Comparison of ENCODE assay signal across 8 mouse cellular contexts in the genomic region with DNA sequence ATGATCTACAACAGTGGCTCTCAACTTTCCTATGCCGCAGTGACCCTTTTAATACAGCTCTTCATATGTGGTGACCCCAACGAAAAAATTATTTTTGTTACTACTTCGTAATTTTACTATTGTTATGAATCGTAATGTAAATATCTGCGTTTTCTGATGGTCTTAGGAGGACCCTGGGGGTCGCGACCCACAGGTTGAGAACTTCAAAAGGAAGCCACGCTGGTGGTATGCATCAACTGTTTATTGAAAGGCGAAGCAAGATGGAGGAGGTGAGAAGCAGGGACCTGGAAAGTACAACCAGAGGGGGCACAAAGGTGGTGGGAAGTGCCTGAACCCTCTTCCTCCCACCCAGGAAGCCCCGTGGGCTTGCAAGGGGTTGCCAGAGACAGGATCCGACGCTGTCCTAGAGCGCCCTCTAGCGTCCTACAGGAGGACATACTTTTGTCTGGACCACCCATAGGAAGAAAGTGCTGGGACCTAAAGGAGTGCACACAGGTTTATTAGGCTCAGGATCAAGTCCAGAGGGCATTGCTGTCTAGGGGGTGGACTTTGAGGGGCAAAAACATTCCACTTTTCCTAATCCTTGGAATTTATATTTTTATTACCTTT. TPM values are rescaled to one million over a fixed set of nuclear protein-coding genes. Genes with fewer than 3 reads are reported as not detected.
DNase-seq lines count a peak whose midpoint lies in the region; ATAC-seq and TF ChIP-seq lines count a peak whose summit lies in the region.

No protein-coding gene starts in this region.

- H3K27ac ChIP-seq in bone marrow macrophage, adult 2 months (ENCODE audit: insufficient read depth, low read depth, low read length) = no peak overlapping the region
- H3K27ac ChIP-seq in hindbrain, embryonic 14.5 days = no peak overlapping the region
- H3K27ac ChIP-seq in liver, embryonic 11.5 days (ENCODE audit: low read depth, low read length) = no peak overlapping the region
- H3K27ac ChIP-seq in neural tube, embryonic 12.5 days = no peak overlapping the region

- no peak for TF ChIP-seq POLR2A in bone marrow macrophage, adult 2 months (IDR thresholded peaks at IDR 0.05; ENCODE audit: borderline replicate concordance, low read depth, low read length)

- 29% methylated on average over 14 of the region's 14 CpGs for WGBS in hindbrain, embryonic 14.5 days
- WGBS in liver, embryonic 11.5 days = 27% methylated on average over 14 of the region's 14 CpGs
- 30% methylated on average over 14 of the region's 14 CpGs for WGBS in neural tube, embryonic 12.5 days

- peaks cover 2% of the 10 kb centered on the region; the same call in 1 of the 2 replicates for H3K4me1 ChIP-seq in bone marrow macrophage, adult 2 months (ENCODE audit: control insufficient read depth, insufficient read depth, low read length)
- H3K4me1 ChIP-seq in hindbrain, embryonic 14.5 days (replicated peaks; ENCODE audit: control insufficient read depth, insufficient read depth, low read length) = no peaks in the 10 kb centered on the region
- H3K4me1 ChIP-seq in liver, embryonic 11.5 days (replicated peaks; ENCODE audit: control insufficient read depth, insufficient read depth, low read length) = peaks cover under 1% of the 10 kb centered on the region; the same call in 1 of the 2 replicates
- no peaks in the 10 kb centered on the region for H3K4me1 ChIP-seq in neural tube, embryonic 12.5 days

- no peak overlapping the region for H3K9ac ChIP-seq in hindbrain, embryonic 14.5 days
- H3K9ac ChIP-seq in liver, embryonic 11.5 days (ENCODE audit: low read depth, low read length) = no peak overlapping the region
- no peak overlapping the region for H3K9ac ChIP-seq in neural tube, embryonic 12.5 days

- H3K9me3 ChIP-seq in hindbrain, embryonic 14.5 days (ENCODE audit: control insufficient read depth, low read length) = no peaks in the 10 kb centered on the region
- no peaks in the 10 kb centered on the region for H3K9me3 ChIP-seq in liver, embryonic 11.5 days (ENCODE audit: control insufficient read depth, low read length)
- H3K9me3 ChIP-seq in neural tube, embryonic 12.5 days = no peaks in the 10 kb centered on the region

- H3K4me2 ChIP-seq in hindbrain, embryonic 14.5 days (replicated peaks) = no peak overlapping the region
- 0 out of 2 replicates have a peak overlapping the region, but pooled peaks have one; percentile 28 for H3K4me2 ChIP-seq in liver, embryonic 11.5 days
- no peak overlapping the region for H3K4me2 ChIP-seq in neural tube, embryonic 12.5 days (replicated peaks)

- no peaks in the 10 kb centered on the region for H3K27me3 ChIP-seq in hindbrain, embryonic 14.5 days (ENCODE audit: control insufficient read depth, insufficient read depth, low read length)
- no peaks in the 10 kb centered on the region; the same call in 1 of the 2 replicates for H3K27me3 ChIP-seq in liver, embryonic 11.5 days (replicated peaks; ENCODE audit: control insufficient read depth, insufficient read depth, low read length)
- peaks cover 3% of the 10 kb centered on the region; the same call in 1 of the 2 replicates for H3K27me3 ChIP-seq in neural tube, embryonic 12.5 days (replicated peaks)

- no peaks in the 10 kb centered on the region for H3K36me3 ChIP-seq in hindbrain, embryonic 14.5 days (replicated peaks; ENCODE audit: control insufficient read depth, insufficient read depth)
- no peaks in the 10 kb centered on the region for H3K36me3 ChIP-seq in liver, embryonic 11.5 days (ENCODE audit: control insufficient read depth, insufficient read depth, low read length)
- no peaks in the 10 kb centered on the region for H3K36me3 ChIP-seq in neural tube, embryonic 12.5 days

- DNase-seq in ovary, postnatal 36 days (ENCODE audit: low spot score) = peak; percentile 43
- DNase-seq in ovary, postnatal 10 days (ENCODE audit: low spot score) = no peak
- DNase-seq in hindbrain, embryonic 14.5 days (ENCODE audit: low spot score) = peak; percentile 73
- DNase-seq in liver, embryonic 11.5 days (ENCODE audit: low spot score) = peak; percentile 45
- DNase-seq in thymus, postnatal 36 days = peak; percentile 63 to 67

- ATAC-seq in erythroblast, adult 5-6 weeks (replicated peaks; ENCODE audit: low FRiP score, poor library complexity, severe bottlenecking) = peak; percentile 42; the same call in 1 of the 2 replicates
- ATAC-seq in hindbrain, embryonic 14.5 days (ENCODE audit: low FRiP score) = peak; percentile 32; the same call in 1 of the 2 replicates
- no peak for ATAC-seq in liver, embryonic 11.5 days (replicated peaks; ENCODE audit: low FRiP score)
- peak; percentile 35; the same call in 1 of the 2 replicates for ATAC-seq in neural tube, embryonic 12.5 days (ENCODE audit: low FRiP score, low read depth)

- no peak overlapping the region for H3K4me3 ChIP-seq in bone marrow macrophage, adult 2 months (ENCODE audit: insufficient read depth, low read length)
- H3K4me3 ChIP-seq in hindbrain, embryonic 14.5 days (replicated peaks; ENCODE audit: low read length) = no peak overlapping the region
- no peak overlapping the region for H3K4me3 ChIP-seq in liver, embryonic 11.5 days (ENCODE audit: low read depth, low read length)
- H3K4me3 ChIP-seq in neural tube, embryonic 12.5 days = no peak overlapping the region

- TF ChIP-seq CTCF in bone marrow macrophage, adult 2 months (IDR thresholded peaks at IDR 0.05; ENCODE audit: low read depth, low read length) = peak; percentile 93

RNA-seq across cellular contexts. Expression of a gene that starts 7.8 kb away (rescaled TPM):
- polyA plus RNA-seq in bone marrow macrophage, adult 2 months (2012; ENCODE audit: insufficient read depth, insufficient read length, missing spikeins) = not detected in 2 replicates
- not detected in 2 replicates for total RNA-seq in erythroblast, adult 5-6 weeks (2015; ENCODE audit: low replicate concordance)
- total RNA-seq in erythroblast, adult 5-6 weeks (2017; ENCODE audit: low replicate concordance) = not detected in 2 replicates
- 48.0 and 56.9 TPM in 2 replicates for polyA plus RNA-seq in hindbrain, embryonic 14.5 days (2014; fragmentation: Nextera tagmentation; extraction: Ambion mirVana)
- polyA plus RNA-seq in liver, embryonic 11.5 days (2014; fragmentation: Nextera tagmentation; extraction: Ambion mirVana) = 0.45 and 0.49 TPM in 2 replicates
- 14.7 and 16.5 TPM in 2 replicates for polyA plus RNA-seq in neural tube, embryonic 12.5 days (2016; fragmentation: Nextera tagmentation; extraction: Ambion mirVana)

RNA-seq across cellular contexts. Expression of a gene that starts 24.8 kb away (rescaled TPM):
- polyA plus RNA-seq in bone marrow macrophage, adult 2 months (2012; ENCODE audit: insufficient read depth, insufficient read length, missing spikeins) = 1.5 and 1.9 TPM in 2 replicates
- total RNA-seq in erythroblast, adult 5-6 weeks (2015; ENCODE audit: low replicate concordance) = 1.0 TPM in 1 of 2 replicates, not detected in the other
- 0.26 and 0.98 TPM in 2 replicates for total RNA-seq in erythroblast, adult 5-6 weeks (2017; ENCODE audit: low replicate concordance)
- 0.95 and 1.0 TPM in 2 replicates for polyA plus RNA-seq in hindbrain, embryonic 14.5 days (2014; fragmentation: Nextera tagmentation; extraction: Ambion mirVana)
- 13.9 and 18.1 TPM in 2 replicates for polyA plus RNA-seq in liver, embryonic 11.5 days (2014; fragmentation: Nextera tagmentation; extraction: Ambion mirVana)
- 2.3 and 2.4 TPM in 2 replicates for polyA plus RNA-seq in neural tube, embryonic 12.5 days (2016; fragmentation: Nextera tagmentation; extraction: Ambion mirVana)

RNA-seq across cellular contexts. Expression of a gene that starts 29.2 kb away (rescaled TPM):
- 0.44 and 0.51 TPM in 2 replicates for polyA plus RNA-seq in bone marrow macrophage, adult 2 months (2012; ENCODE audit: insufficient read depth, insufficient read length, missing spikeins)
- 2.3 and 2.5 TPM in 2 replicates for total RNA-seq in erythroblast, adult 5-6 weeks (2015; ENCODE audit: low replicate concordance)
- 0.42 and 1.2 TPM in 2 replicates for total RNA-seq in erythroblast, adult 5-6 weeks (2017; ENCODE audit: low replicate concordance)
- 18.8 and 19.5 TPM in 2 replicates for polyA plus RNA-seq in hindbrain, embryonic 14.5 days (2014; fragmentation: Nextera tagmentation; extraction: Ambion mirVana)
- 8.5 and 9.8 TPM in 2 replicates for polyA plus RNA-seq in liver, embryonic 11.5 days (2014; fragmentation: Nextera tagmentation; extraction: Ambion mirVana)
- polyA plus RNA-seq in neural tube, embryonic 12.5 days (2016; fragmentation: Nextera tagmentation; extraction: Ambion mirVana) = 18.5 and 18.9 TPM in 2 replicates

RNA-seq across cellular contexts. Expression of a gene that starts 36.2 kb away (rescaled TPM):
- polyA plus RNA-seq in bone marrow macrophage, adult 2 months (2012; ENCODE audit: insufficient read depth, insufficient read length, missing spikeins) = 55.3 and 57.2 TPM in 2 replicates
- total RNA-seq in erythroblast, adult 5-6 weeks (2015; ENCODE audit: low replicate concordance) = 28.2 TPM in 2 replicates
- total RNA-seq in erythroblast, adult 5-6 weeks (2017; ENCODE audit: low replicate concordance) = 16.6 and 25.1 TPM in 2 replicates
- polyA plus RNA-seq in hindbrain, embryonic 14.5 days (2014; fragmentation: Nextera tagmentation; extraction: Ambion mirVana) = 93.7 and 95.3 TPM in 2 replicates
- polyA plus RNA-seq in liver, embryonic 11.5 days (2014; fragmentation: Nextera tagmentation; extraction: Ambion mirVana) = 104 and 105 TPM in 2 replicates
- 87.0 and 90.6 TPM in 2 replicates for polyA plus RNA-seq in neural tube, embryonic 12.5 days (2016; fragmentation: Nextera tagmentation; extraction: Ambion mirVana)

RNA-seq across cellular contexts. Expression of a gene that starts 46.2 kb away (rescaled TPM):
- polyA plus RNA-seq in bone marrow macrophage, adult 2 months (2012; ENCODE audit: insufficient read depth, insufficient read length, missing spikeins) = 2.0 and 2.3 TPM in 2 replicates
- total RNA-seq in erythroblast, adult 5-6 weeks (2015; ENCODE audit: low replicate concordance) = 0.58 and 2.3 TPM in 2 replicates
- total RNA-seq in erythroblast, adult 5-6 weeks (2017; ENCODE audit: low replicate concordance) = 0.84 and 1.2 TPM in 2 replicates
- 16.5 and 17.2 TPM in 2 replicates for polyA plus RNA-seq in hindbrain, embryonic 14.5 days (2014; fragmentation: Nextera tagmentation; extraction: Ambion mirVana)
- polyA plus RNA-seq in liver, embryonic 11.5 days (2014; fragmentation: Nextera tagmentation; extraction: Ambion mirVana) = 41.6 and 44.6 TPM in 2 replicates
- 47.9 and 49.8 TPM in 2 replicates for polyA plus RNA-seq in neural tube, embryonic 12.5 days (2016; fragmentation: Nextera tagmentation; extraction: Ambion mirVana)

Comparison
In these comparisons a context has a peak if more than half of its experiments do, and no peak if none do; other contexts are left out.
1. RNA of a gene that starts 7.8 kb away (polyA plus RNA-seq): 48.0 to 56.9 TPM in hindbrain, embryonic 14.5 days and 14.7 to 16.5 TPM in neural tube, embryonic 12.5 days; 0.45 to 0.49 TPM in liver, embryonic 11.5 days and not detected in bone marrow macrophage, adult 2 months; every median in the first group is over 10 times any median in the second.